Mouse (Mus musculus): ENCODE measurements around the gene Tmtc1.

DNA sequence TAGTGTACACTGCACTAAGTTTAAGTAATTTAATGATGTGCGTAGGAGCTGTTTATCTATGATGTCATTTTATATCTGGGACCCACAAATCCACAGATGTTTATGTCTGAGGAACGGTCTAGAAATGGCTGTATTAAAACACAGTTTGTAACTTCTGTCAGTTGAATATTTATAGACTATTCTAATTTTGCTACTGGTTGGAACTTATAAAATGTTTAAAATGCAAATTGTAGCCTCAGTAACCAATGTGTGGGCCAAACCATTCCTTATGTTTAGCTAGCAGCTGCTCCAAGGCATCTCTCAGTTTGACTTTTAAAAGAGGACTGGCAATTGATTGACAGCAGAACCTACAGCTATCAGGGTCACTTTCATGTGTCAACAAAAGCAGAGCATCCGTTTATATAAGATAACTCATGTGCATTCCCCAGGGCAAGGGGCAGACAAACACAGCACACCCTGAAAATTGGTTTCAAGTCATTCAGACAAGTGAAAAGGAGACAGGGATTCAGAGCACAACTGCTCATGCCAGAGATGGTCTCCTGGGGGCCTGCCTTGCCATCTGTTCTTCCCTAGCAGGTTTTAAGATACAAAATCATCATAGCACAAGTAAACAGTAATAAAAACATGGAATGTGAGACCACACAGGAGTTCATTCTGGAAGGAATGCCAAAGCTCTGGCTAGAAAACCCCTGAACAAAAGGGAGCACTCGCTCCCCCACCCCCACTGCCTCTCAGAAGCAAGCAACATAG lies 184.0 kb downstream of the Tmtc1 start:
- no peak for TF ChIP-seq CTCF (IDR thresholded peaks at IDR 0.05; ENCODE audit: low read depth, low read length)
- no peak for TF ChIP-seq POLR2A (IDR thresholded peaks at IDR 0.05; ENCODE audit: extremely low read depth, insufficient read depth, low read length)

Data from liver, adult 2 months (tissue).